Mouse (Mus musculus): ENCODE data around the gene Galntl6. TPM values are rescaled to one million over a fixed set of nuclear protein-coding genes. Genes with fewer than 3 reads are reported as not detected.
"Not testable (repeated sequence)": the region's sequence is repeated elsewhere in the genome, so short reads cannot be mapped to it uniquely, and the experiment has no call there.

Gene Galntl6
- polyA plus RNA-seq, 1 experiment from 2014 or later: 21.3 TPM

GRCm38 (mm10) chr8:58575346-58575745 lies 337.1 kb downstream of the Galntl6 start:
- no peak for ATAC-seq (ENCODE audit: low FRiP score)
- Histone ChIP-seq H3K36me3 (no peaks in the 10 kb centered on the region), H3K4me1 (no peaks in the 10 kb centered on the region), H3K27me3 (replicated peaks) (no peaks in the 10 kb centered on the region), H3K4me3 (replicated peaks) (no peak overlapping the region), H3K27ac (replicated peaks) (no peak overlapping the region), H3K9me3 (replicated peaks) (no peaks in the 10 kb centered on the region), H3K4me2 (no peak overlapping the region), H3K9ac (replicated peaks) (no peak overlapping the region)
- WGBS: 78% methylated on average over 1 of the region's 1 CpGs

DNA sequence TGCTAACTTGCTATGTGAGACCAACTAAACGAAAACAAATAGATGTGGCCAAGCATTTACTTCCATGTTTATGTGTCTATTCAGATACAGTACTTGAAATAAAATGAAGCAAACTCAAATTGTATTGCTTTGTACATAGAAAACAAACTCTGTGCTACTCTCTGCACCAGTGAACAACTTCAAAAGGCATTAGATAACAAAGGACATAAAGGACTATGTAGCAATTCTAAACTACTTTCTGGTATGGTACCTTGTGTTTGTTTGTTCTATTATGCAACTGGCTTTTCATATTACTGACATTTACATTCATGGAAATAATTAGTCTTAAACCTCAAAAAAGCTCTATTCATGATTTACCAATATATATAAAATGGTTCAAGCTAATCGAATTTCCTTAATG lies 344.4 kb downstream of the Galntl6 start:
- 65% methylated on average over 2 of the region's 2 CpGs for WGBS

GRCm38 (mm10) chr8:58566115-58566514 lies 346.3 kb downstream of the Galntl6 start:
- no peak overlapping the region for H3K4me3 ChIP-seq (replicated peaks)
- H3K27me3 ChIP-seq (replicated peaks): no peaks in the 10 kb centered on the region
- no peak overlapping the region for H3K9ac ChIP-seq (replicated peaks)
- H3K4me1 ChIP-seq: no peaks in the 10 kb centered on the region
- no peaks in the 10 kb centered on the region for H3K36me3 ChIP-seq
- H3K4me2 ChIP-seq: no peak overlapping the region
- WGBS: 51% methylated on average over 2 of the region's 2 CpGs
- H3K9me3 ChIP-seq (replicated peaks): no peaks in the 10 kb centered on the region
- ATAC-seq (ENCODE audit: low FRiP score): no peak
- H3K27ac ChIP-seq (replicated peaks): no peak overlapping the region

More for the DNA sequence above, 344.4 kb downstream of the Galntl6 start:
- Histone ChIP-seq H3K4me2 (no peak overlapping the region), H3K27me3 (replicated peaks) (no peaks in the 10 kb centered on the region), H3K4me3 (replicated peaks) (no peak overlapping the region), H3K4me1 (no peaks in the 10 kb centered on the region), H3K36me3 (no peaks in the 10 kb centered on the region), H3K27ac (replicated peaks) (no peak overlapping the region), H3K9me3 (replicated peaks) (no peaks in the 10 kb centered on the region), H3K9ac (replicated peaks) (no peak overlapping the region)
- no peak for ATAC-seq (ENCODE audit: low FRiP score)

- no peaks in the 10 kb centered on the region for H3K36me3 ChIP-seq
- H3K27ac ChIP-seq (replicated peaks): no peak overlapping the region
- H3K9ac ChIP-seq (replicated peaks): no peak overlapping the region
- 88% methylated on average over 2 of the region's 2 CpGs for WGBS
- no peaks in the 10 kb centered on the region for H3K9me3 ChIP-seq (replicated peaks)
- ATAC-seq (ENCODE audit: low FRiP score): no peak
- no peaks in the 10 kb centered on the region for H3K4me1 ChIP-seq
- no peak overlapping the region for H3K4me3 ChIP-seq (replicated peaks)
- H3K4me2 ChIP-seq: no peak overlapping the region
- H3K27me3 ChIP-seq (replicated peaks): no peaks in the 10 kb centered on the region
These were observed 376.7 kb downstream of the Galntl6 start for GRCm38 (mm10) chr8:58535781-58536180.

GRCm38 (mm10) chr8:58534631-58535030 lies 377.8 kb downstream of the Galntl6 start:
- Histone ChIP-seq H3K4me3 (replicated peaks) (no peak overlapping the region), H3K9me3 (replicated peaks) (no peaks in the 10 kb centered on the region), H3K27me3 (replicated peaks) (no peaks in the 10 kb centered on the region), H3K4me1 (no peaks in the 10 kb centered on the region), H3K9ac (replicated peaks) (no peak overlapping the region), H3K4me2 (no peak overlapping the region), H3K36me3 (no peaks in the 10 kb centered on the region), H3K27ac (replicated peaks) (no peak overlapping the region)
- ATAC-seq (ENCODE audit: low FRiP score): no peak

- Histone ChIP-seq H3K36me3 (no peaks in the 10 kb centered on the region), H3K4me3 (replicated peaks) (no peak overlapping the region), H3K4me2 (no peak overlapping the region), H3K27ac (replicated peaks) (no peak overlapping the region), H3K27me3 (replicated peaks) (no peaks in the 10 kb centered on the region), H3K9me3 (replicated peaks) (no peaks in the 10 kb centered on the region), H3K4me1 (no peaks in the 10 kb centered on the region), H3K9ac (replicated peaks) (no peak overlapping the region)
- no peak for ATAC-seq (ENCODE audit: low FRiP score)
- WGBS: 28% methylated on average over 1 of the region's 1 CpGs
These were observed 389.0 kb downstream of the Galntl6 start for GRCm38 (mm10) chr8:58523443-58523842.

- no peak overlapping the region for H3K4me2 ChIP-seq
- no peaks in the 10 kb centered on the region for H3K4me1 ChIP-seq
- no peak overlapping the region for H3K4me3 ChIP-seq (replicated peaks)
- H3K36me3 ChIP-seq: no peaks in the 10 kb centered on the region
- ATAC-seq (ENCODE audit: low FRiP score): no peak
- no peak overlapping the region for H3K9ac ChIP-seq (replicated peaks)
- no peaks in the 10 kb centered on the region for H3K27me3 ChIP-seq (replicated peaks)
- no peak overlapping the region for H3K27ac ChIP-seq (replicated peaks)
- H3K9me3 ChIP-seq (replicated peaks): no peaks in the 10 kb centered on the region
These were observed 390.5 kb downstream of the Galntl6 start for GRCm38 (mm10) chr8:58521932-58522331.

- ATAC-seq (ENCODE audit: low FRiP score): no peak
- Histone ChIP-seq H3K36me3 (no peaks in the 10 kb centered on the region), H3K4me3 (replicated peaks) (no peak overlapping the region), H3K9ac (replicated peaks) (no peak overlapping the region), H3K4me2 (no peak overlapping the region), H3K9me3 (replicated peaks) (no peaks in the 10 kb centered on the region), H3K27ac (replicated peaks) (no peak overlapping the region), H3K4me1 (no peaks in the 10 kb centered on the region), H3K27me3 (replicated peaks) (no peaks in the 10 kb centered on the region)
These were observed 401.9 kb downstream of the Galntl6 start for GRCm38 (mm10) chr8:58510516-58510915.

GRCm38 (mm10) chr8:58509051-58509450 lies 403.4 kb downstream of the Galntl6 start:
- no peaks in the 10 kb centered on the region for H3K9me3 ChIP-seq (replicated peaks)
- ATAC-seq (ENCODE audit: low FRiP score): no peak
- no peak overlapping the region for H3K4me3 ChIP-seq (replicated peaks)

GRCm38 (mm10) chr8:58487099-58487498 lies 425.3 kb downstream of the Galntl6 start:
- Histone ChIP-seq H3K27ac (replicated peaks) (no peak overlapping the region), H3K27me3 (replicated peaks) (no peaks in the 10 kb centered on the region), H3K9ac (replicated peaks) (no peak overlapping the region), H3K4me2 (no peak overlapping the region), H3K4me1 (no peaks in the 10 kb centered on the region), H3K36me3 (no peaks in the 10 kb centered on the region), H3K9me3 (replicated peaks) (no peaks in the 10 kb centered on the region), H3K4me3 (replicated peaks) (no peak overlapping the region)
- ATAC-seq (ENCODE audit: low FRiP score): no peak
- WGBS: 73% methylated on average over 4 of the region's 4 CpGs

More at GRCm38 (mm10) chr8:58509051-58509450, 403.4 kb downstream of the Galntl6 start:
- Histone ChIP-seq H3K9ac (replicated peaks) (no peak overlapping the region), H3K36me3 (no peaks in the 10 kb centered on the region), H3K4me2 (no peak overlapping the region), H3K27ac (replicated peaks) (no peak overlapping the region), H3K4me1 (no peaks in the 10 kb centered on the region), H3K27me3 (replicated peaks) (no peaks in the 10 kb centered on the region)
- 47% methylated on average over 1 of the region's 1 CpGs for WGBS

DNA sequence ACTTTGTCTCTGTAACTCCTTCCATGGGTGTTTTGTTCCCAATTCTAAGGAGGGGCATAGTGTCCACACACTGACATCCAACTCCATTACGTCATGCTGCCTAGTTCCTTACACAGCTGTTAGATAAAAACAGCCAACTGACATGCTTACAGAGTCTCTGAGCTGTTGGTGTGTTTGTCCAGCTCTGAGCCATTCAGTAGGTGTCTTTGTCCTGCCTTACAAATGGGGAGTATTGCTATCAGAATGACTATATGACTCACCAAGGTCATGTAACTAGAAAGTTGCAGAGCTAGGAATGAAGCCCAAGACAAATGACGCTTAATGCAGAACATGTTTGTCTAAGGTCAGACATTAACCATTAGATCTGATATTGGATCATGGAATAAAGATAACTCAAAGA lies 449.1 kb downstream of the Galntl6 start:
- H3K27me3 ChIP-seq (replicated peaks); H3K27ac ChIP-seq (replicated peaks); H3K9me3 ChIP-seq (replicated peaks); ATAC-seq (ENCODE audit: low FRiP score); H3K4me3 ChIP-seq (replicated peaks); H3K36me3 ChIP-seq; H3K4me1 ChIP-seq; H3K9ac ChIP-seq (replicated peaks); H3K4me2 ChIP-seq: not testable (repeated sequence)
- WGBS: 97% methylated on average over 2 of the region's 2 CpGs

DNA sequence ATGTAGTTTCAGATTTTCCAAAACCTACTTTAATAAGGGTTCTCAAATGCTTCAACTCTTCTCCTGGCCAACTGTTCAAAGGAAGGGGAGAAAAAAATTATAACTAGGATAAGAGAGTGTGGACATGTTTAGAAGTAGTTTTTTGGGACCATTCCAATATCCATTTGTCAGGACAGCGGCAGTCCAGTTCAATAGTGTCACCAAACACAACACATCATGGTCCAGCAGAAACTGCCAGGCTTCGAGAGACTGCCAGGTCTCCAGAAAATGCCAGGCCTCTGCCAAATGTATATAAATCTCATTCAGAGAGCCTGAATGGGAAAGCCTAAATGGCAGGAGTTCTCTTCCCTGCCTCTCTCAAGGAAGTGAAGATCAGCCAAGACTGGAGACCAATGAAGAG lies 469.7 kb downstream of the Galntl6 start:
- Histone ChIP-seq H3K9me3 (replicated peaks) (no peaks in the 10 kb centered on the region), H3K9ac (replicated peaks) (no peak overlapping the region), H3K27ac (replicated peaks) (no peak overlapping the region), H3K36me3 (no peaks in the 10 kb centered on the region), H3K27me3 (replicated peaks) (no peaks in the 10 kb centered on the region), H3K4me1 (no peaks in the 10 kb centered on the region), H3K4me3 (replicated peaks) (no peak overlapping the region), H3K4me2 (no peak overlapping the region)
- ATAC-seq (ENCODE audit: low FRiP score): no peak
- 74% methylated on average over 2 of the region's 2 CpGs for WGBS

GRCm38 (mm10) chr8:58418481-58418880 lies 494.0 kb downstream of the Galntl6 start:
- no peaks in the 10 kb centered on the region for H3K36me3 ChIP-seq
- H3K9me3 ChIP-seq (replicated peaks): no peaks in the 10 kb centered on the region
- H3K4me1 ChIP-seq: no peaks in the 10 kb centered on the region
- no peak overlapping the region for H3K9ac ChIP-seq (replicated peaks)
- no peaks in the 10 kb centered on the region for H3K27me3 ChIP-seq (replicated peaks)
- no peak overlapping the region for H3K4me3 ChIP-seq (replicated peaks)
- no peak overlapping the region for H3K4me2 ChIP-seq
- no peak for ATAC-seq (ENCODE audit: low FRiP score)
- WGBS: 47% methylated on average over 5 of the region's 5 CpGs
- H3K27ac ChIP-seq (replicated peaks): no peak overlapping the region
